Mouse (Mus musculus) G1E (cell line): ENCODE results near the gene Zeb2. TPM values are rescaled to one million over a fixed set of nuclear protein-coding genes. Genes with fewer than 3 reads are reported as not detected.
A peak's percentile ranks its signal among the peaks of the same experiment; 100 is the strongest.

ENCODE experiments used
- ATAC-seq: 2 replicates; pipeline ENCODE4 v1.8.0; 2016; ENCODE audit warnings: mild to moderate bottlenecking; ENCODE audit not compliant: insufficient number of reproducible peaks, poor library complexity, low FRiP score, severe bottlenecking; ENCODE audit errors: extremely low read depth
- DNase-seq: peaks from one replicate; pipeline ENCODE4 v3.0.0; 2012; ENCODE audit warnings: low spot score
- H3K27me3 ChIP-seq: 2 replicates; pipeline ENCODE4 v1.6.1; 2012; ENCODE audit warnings: mild to moderate bottlenecking, low read length, inconsistent platforms; ENCODE audit not compliant: insufficient read depth
- H3K36me3 ChIP-seq: replicated peaks from 2 replicates; pipeline ENCODE3; 2012; ENCODE audit warnings: mild to moderate bottlenecking, inconsistent platforms
- H3K4me1 ChIP-seq: 2 replicates; pipeline ENCODE4 v1.6.1; 2012; ENCODE audit warnings: low read depth, low read length, inconsistent platforms, mixed read lengths; ENCODE audit not compliant: insufficient read depth
- H3K4me3 ChIP-seq: 2 replicates; pipeline ENCODE4 v1.5.1; 2012; ENCODE audit warnings: low read depth, mild to moderate bottlenecking, inconsistent platforms, low read length, moderate library complexity, mixed read lengths
- H3K9me3 ChIP-seq: replicated peaks from 2 replicates; pipeline ENCODE4 v1.6.1; 2012; ENCODE audit warnings: inconsistent platforms
- CTCF ChIP-seq: IDR thresholded peaks from 2 replicates; pipeline ENCODE4 v1.5.1; 2012; ENCODE audit warnings: low read depth, low read length, inconsistent platforms, mixed read lengths
- GATA1 ChIP-seq: IDR thresholded peaks from 2 replicates; pipeline ENCODE4 v1.6.1; 2012; ENCODE audit warnings: borderline replicate concordance, low read length, inconsistent platforms, mixed read lengths
- GATA2 ChIP-seq: IDR thresholded peaks from 2 replicates; pipeline ENCODE4 v1.6.1; 2012; ENCODE audit warnings: low read depth, low read length, inconsistent platforms, borderline replicate concordance
- POLR2AphosphoS5 ChIP-seq: IDR thresholded peaks from 2 replicates; pipeline ENCODE4 v1.6.1; 2012; ENCODE audit warnings: low read depth, low read length, inconsistent platforms; ENCODE audit not compliant: insufficient replicate concordance
- TAL1 ChIP-seq: conservative IDR thresholded peaks from 2 replicates; pipeline ENCODE4 v1.6.1; 2012; ENCODE audit warnings: low read depth, low read length, inconsistent platforms, mixed read lengths
- polyA plus RNA-seq: library from polyadenylated mRNA; stranded (reverse); fragments of >175 nt; gene quantifications from 2 replicates; pipeline ENCODE4 v1.2.3, GENCODE M21; 2012
- total RNA-seq, 2 experiments: library from RNA; stranded (forward) in 1 of 2; stranded (reverse) in 1 of 2; fragments of 200-1000 nt in 1 of 2; fragments of >200 nt in 1 of 2; fragmentation: Nextera tagmentation in 1 of 2; gene quantifications; 2 replicates each; pipeline ENCODE4 v1.2.3; 2014 to 2017

Zeb2 gene
- total and polyA plus RNA-seq, 3 experiments, result 5.6 to 216 (median 79.0) TPM

GRCm38 (mm10) chr2:45100628-45101027 is 16.6 kb downstream of the Zeb2 start:
- H3K4me1 ChIP-seq, result peaks cover 73% of the 10 kb centered on the region
- no peaks in the 10 kb centered on the region for H3K27me3 ChIP-seq
- ATAC-seq, result peak; percentile 72
- no peak overlapping the region; the same call in 1 of the 2 replicates for H3K4me3 ChIP-seq
- H3K9me3 ChIP-seq, result no peaks in the 10 kb centered on the region
- DNase-seq, result no peak
- peaks cover 64% of the 10 kb centered on the region for H3K36me3 ChIP-seq
- TF ChIP-seq POLR2AphosphoS5 (no peak), TAL1 (no peak), GATA2 (no peak), GATA1 (no peak), CTCF (no peak)

- DNase-seq (no peak), ATAC-seq (peak; percentile 45)
- H3K9me3 ChIP-seq, result no peaks in the 10 kb centered on the region
- TF ChIP-seq TAL1, result no peak
- no peak for TF ChIP-seq GATA2
- TF ChIP-seq GATA1, result no peak
- TF ChIP-seq POLR2AphosphoS5, result no peak
- no peak for TF ChIP-seq CTCF
- H3K4me3 ChIP-seq, result no peak overlapping the region
- peaks cover 61% of the 10 kb centered on the region for H3K36me3 ChIP-seq
- H3K27me3 ChIP-seq, result no peaks in the 10 kb centered on the region
- H3K4me1 ChIP-seq, result peaks cover 68% of the 10 kb centered on the region
Observed at GRCm38 (mm10) chr2:45100017-45100416, 17.2 kb downstream of the Zeb2 start.

- DNase-seq (no peak), ATAC-seq (no peak)
- no peak overlapping the region for H3K4me3 ChIP-seq
- no peak for TF ChIP-seq CTCF
- TF ChIP-seq POLR2AphosphoS5, result no peak
- no peak for TF ChIP-seq GATA2
- no peak for TF ChIP-seq TAL1
- no peak for TF ChIP-seq GATA1
- H3K27me3 ChIP-seq, result no peaks in the 10 kb centered on the region
- peaks cover 66% of the 10 kb centered on the region for H3K4me1 ChIP-seq
- no peaks in the 10 kb centered on the region for H3K9me3 ChIP-seq
- peaks cover 63% of the 10 kb centered on the region for H3K36me3 ChIP-seq
Observed at GRCm38 (mm10) chr2:45099081-45099480, 18.1 kb downstream of the Zeb2 start.

GRCm38 (mm10) chr2:45097969-45098368 is 19.2 kb downstream of the Zeb2 start:
- no peaks in the 10 kb centered on the region for H3K27me3 ChIP-seq
- DNase-seq, result no peak

DNA sequence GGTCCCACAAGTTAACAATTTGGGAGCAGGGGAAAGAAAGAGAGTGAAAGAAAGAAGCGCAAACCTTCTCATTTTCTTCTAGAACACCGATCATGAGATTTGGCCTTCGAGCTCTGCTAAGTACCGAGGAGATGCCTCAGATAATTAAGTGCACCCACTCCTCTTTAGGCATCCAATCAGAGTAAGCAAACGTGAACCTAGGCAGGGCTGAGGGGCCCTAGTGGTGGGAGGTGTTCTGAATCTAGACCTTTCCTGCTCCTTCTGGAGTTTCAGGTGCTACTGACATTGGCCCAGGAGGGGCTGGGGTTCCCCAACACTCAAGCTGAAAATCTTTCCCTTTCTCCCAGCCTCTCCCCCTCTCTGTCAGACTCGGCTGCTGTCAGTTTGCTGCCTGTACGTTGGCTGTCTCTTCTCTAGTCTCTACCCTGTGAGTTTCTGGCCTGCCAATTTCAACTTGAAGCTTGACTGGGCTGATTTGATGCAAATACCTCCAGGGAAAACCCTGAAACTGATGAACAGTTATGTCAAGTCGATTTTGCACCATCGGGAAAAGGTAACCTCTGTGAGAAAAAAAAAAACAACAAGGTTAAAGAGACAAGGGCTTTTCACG is 20.5 kb downstream of the Zeb2 start:
- peaks cover 57% of the 10 kb centered on the region for H3K4me1 ChIP-seq
- no peaks in the 10 kb centered on the region for H3K9me3 ChIP-seq
- ATAC-seq, result no peak

More at GRCm38 (mm10) chr2:45097969-45098368, 19.2 kb downstream of the Zeb2 start:
- Histone ChIP-seq H3K9me3 (no peaks in the 10 kb centered on the region), H3K4me1 (peaks cover 66% of the 10 kb centered on the region), H3K4me3 (no peak overlapping the region), H3K36me3 (peaks cover 70% of the 10 kb centered on the region)
- TF ChIP-seq TAL1 (no peak), GATA1 (no peak), POLR2AphosphoS5 (no peak), CTCF (no peak), GATA2 (no peak)
- no peak for ATAC-seq

DNA sequence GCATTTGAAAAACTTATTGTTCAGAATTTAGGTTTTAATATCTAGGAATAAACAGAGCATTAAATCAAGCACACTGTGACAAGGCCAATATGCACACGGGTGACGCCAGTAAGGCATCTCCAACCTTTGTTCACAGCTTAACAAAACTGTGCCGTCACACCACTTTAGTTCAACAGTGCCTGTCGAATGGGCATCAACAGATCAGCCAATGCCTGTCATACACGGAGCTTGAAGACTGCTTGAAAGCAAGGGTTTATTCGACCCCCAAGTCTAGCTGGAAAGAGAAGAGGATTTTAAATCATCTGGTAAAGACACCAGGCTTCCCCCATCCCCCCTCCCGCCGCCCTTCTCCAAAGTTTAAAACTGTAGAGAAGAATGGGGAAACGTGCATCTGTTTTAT is 21.4 kb downstream of the Zeb2 start:
- Histone ChIP-seq H3K4me1 (peaks cover 51% of the 10 kb centered on the region), H3K9me3 (no peaks in the 10 kb centered on the region), H3K4me3 (no peak overlapping the region), H3K27me3 (no peaks in the 10 kb centered on the region), H3K36me3 (peaks cover 71% of the 10 kb centered on the region)
- no peak for TF ChIP-seq POLR2AphosphoS5
- TF ChIP-seq GATA1, result no peak
- TF ChIP-seq TAL1, result no peak
- no peak for TF ChIP-seq GATA2
- TF ChIP-seq CTCF, result no peak
- ATAC-seq (no peak), DNase-seq (no peak)

More for the DNA sequence above, 20.5 kb downstream of the Zeb2 start:
- Histone ChIP-seq H3K36me3 (peaks cover 68% of the 10 kb centered on the region), H3K4me3 (no peak overlapping the region), H3K27me3 (no peaks in the 10 kb centered on the region)
- TF ChIP-seq TAL1 (no peak), POLR2AphosphoS5 (no peak), CTCF (no peak), GATA1 (no peak), GATA2 (no peak)
- DNase-seq, result no peak
